Mouse (Mus musculus): Measurements from ENCODE around the gene Magea1.
"Not testable (repeated sequence)": the region's sequence is repeated elsewhere in the genome, so short reads cannot be mapped to it uniquely, and the experiment has no call there.

DNA sequence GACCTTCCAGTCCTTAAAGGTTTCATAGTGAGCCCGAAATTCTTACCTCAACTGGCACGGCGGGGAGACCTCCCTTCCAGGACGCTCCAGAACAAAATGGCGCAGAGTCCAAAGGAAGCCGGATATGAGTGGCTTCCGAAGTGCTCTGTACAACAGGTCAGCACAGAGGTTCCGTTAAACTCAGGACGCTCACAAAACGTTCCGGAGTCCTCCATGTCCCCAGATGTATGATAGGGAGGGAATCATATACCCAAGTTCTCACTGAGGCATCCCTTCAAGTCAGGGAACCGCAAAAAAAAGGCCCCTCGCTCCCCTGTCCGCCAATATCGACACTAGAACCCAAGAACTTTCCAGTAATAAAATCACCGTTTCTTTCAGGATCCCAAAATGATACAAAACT, 26.5 kb downstream of the Magea1 start, which contains the start of gene Magea5:
- not testable (repeated sequence) for TF ChIP-seq POLR2A (IDR thresholded peaks at IDR 0.05; ENCODE audit: borderline replicate concordance, extremely low read depth, insufficient read depth, insufficient read length, poor library complexity, severe bottlenecking); CTCF (IDR thresholded peaks at IDR 0.05; ENCODE audit: borderline replicate concordance, extremely low read depth, insufficient read depth, insufficient read length)
